Mouse (Mus musculus): ENCODE data around the gene Vps37b. TPM values are rescaled to one million over a fixed set of nuclear protein-coding genes. Genes with fewer than 3 reads are reported as not detected.
A peak's percentile ranks its signal among the peaks of the same experiment; 100 is the strongest.

Vps37b gene
- 41.7 and 47.5 TPM in 2 replicates for polyA plus RNA-seq (2012; rRNA removed)

DNA sequence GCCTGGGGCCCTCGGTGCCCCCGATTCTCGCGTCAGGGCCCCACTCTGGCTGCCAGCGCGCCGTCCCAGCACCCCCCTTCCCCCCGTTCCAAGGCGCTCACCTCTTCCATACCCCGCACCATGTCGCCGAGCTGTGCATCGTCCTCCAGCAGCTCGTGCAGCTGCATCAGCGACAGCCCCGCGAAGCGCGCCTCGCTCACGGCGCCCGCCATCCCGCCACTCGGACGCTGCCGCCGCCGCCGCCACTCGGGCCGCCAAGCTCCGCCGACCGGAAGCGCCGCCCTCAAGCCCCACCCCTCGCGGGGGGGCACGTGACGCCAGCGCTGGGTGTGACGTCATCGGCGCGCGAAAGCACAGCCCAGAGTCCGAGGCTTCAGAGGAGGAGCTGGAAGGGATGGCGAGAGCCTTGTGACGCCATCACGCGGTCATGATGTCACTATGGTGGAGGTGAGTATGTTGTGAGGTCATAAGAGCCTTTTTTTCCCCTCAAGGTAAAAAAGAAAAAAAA lies at the start of gene Vps37b:
Gene Vps37b, minus strand, starts transcription at position 270 of the 508 bp plus-strand sequence.
- H3K4me3 ChIP-seq (replicated peaks; ENCODE audit: insufficient read depth, low read depth, low read length) = peak within 1 kb of the TSS; percentile 93
- H3K27me3 ChIP-seq (ENCODE audit: control insufficient read depth, insufficient read depth, low read length) = no peaks in the 10 kb centered on the region
- DNase-seq = peak; percentile 92 to 94
- WGBS = under 1% methylated on average over 52 of the region's 52 CpGs
- H3K4me1 ChIP-seq (ENCODE audit: control insufficient read depth, insufficient read depth, low read length) = peaks cover 15% of the 10 kb centered on the region
- TF ChIP-seq CTCF (IDR thresholded peaks at IDR 0.05; ENCODE audit: borderline replicate concordance, insufficient read depth, low read depth, low read length) = no peak
- peak; percentile 88 for TF ChIP-seq POLR2A (IDR thresholded peaks at IDR 0.05; ENCODE audit: borderline replicate concordance, insufficient read depth, low read length)
- peak within 1 kb of the TSS; percentile 86 for H3K27ac ChIP-seq (ENCODE audit: insufficient read depth, low read length)

DNA sequence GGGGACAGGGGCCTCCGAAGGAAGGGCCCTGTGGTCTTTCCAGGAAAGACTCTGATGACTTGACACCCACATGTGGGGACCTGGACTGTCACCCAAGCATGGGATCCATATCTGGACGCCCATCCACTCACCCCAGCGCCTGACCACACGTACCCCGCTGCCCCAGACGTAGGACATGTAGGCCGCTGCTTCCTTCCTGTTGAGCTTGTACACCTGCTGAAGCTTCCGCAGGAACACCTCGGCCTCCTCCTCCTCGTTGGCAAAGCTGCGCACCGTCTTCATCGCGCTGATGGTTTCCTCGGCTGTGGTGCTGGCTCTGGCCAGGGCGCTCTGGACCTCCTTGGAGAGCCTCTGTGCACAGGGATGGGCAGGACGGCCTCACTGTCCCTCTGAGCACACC lies 47.8 kb upstream of the Vps37b start:
- no peaks in the 10 kb centered on the region for H3K27me3 ChIP-seq (ENCODE audit: control insufficient read depth, insufficient read depth, low read length)
- H3K4me3 ChIP-seq (replicated peaks; ENCODE audit: insufficient read depth, low read depth, low read length) = no peak overlapping the region
- 89% methylated on average over 17 of the region's 17 CpGs for WGBS
- TF ChIP-seq POLR2A (IDR thresholded peaks at IDR 0.05; ENCODE audit: borderline replicate concordance, insufficient read depth, low read length) (no peak), CTCF (IDR thresholded peaks at IDR 0.05; ENCODE audit: borderline replicate concordance, insufficient read depth, low read depth, low read length) (no peak)
- H3K27ac ChIP-seq (ENCODE audit: insufficient read depth, low read length) = no peak overlapping the region
- no peak for DNase-seq
- peaks cover 16% of the 10 kb centered on the region for H3K4me1 ChIP-seq (ENCODE audit: control insufficient read depth, insufficient read depth, low read length)

DNA sequence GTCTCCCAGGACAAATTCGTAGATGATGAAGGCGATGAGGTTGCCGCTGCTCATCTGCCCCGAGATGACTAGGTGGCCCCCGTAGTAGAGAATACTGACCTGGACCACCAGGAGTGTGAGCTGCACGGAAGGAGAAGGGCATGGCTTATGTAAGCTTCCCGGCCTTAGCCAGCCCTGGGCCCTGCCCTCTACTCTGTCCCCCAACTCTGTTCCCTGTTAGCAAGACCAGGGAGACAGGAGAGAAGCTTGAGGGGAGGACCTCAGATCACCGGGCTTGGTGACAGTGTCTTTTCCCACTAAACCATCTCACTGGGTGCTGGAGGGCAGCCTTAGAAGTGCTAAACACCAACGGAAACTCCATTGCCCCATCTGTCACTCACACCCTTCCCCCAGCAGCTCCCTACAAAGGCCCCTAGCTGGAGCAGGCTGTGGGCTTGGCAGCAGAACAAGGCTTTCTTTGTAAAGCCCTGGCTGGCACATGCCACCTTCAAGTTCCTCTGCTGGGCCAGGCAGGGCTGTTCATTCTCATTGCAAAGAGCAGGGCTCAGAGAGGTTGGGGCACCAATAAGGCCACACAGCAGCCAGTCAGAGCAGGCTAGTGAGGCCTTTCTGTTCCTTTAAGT lies 46.8 kb upstream of the Vps37b start:
- Histone ChIP-seq H3K4me1 (ENCODE audit: control insufficient read depth, insufficient read depth, low read length) (peaks cover 16% of the 10 kb centered on the region), H3K27ac (ENCODE audit: insufficient read depth, low read length) (no peak overlapping the region), H3K27me3 (ENCODE audit: control insufficient read depth, insufficient read depth, low read length) (no peaks in the 10 kb centered on the region), H3K4me3 (replicated peaks; ENCODE audit: insufficient read depth, low read depth, low read length) (no peak overlapping the region)
- TF ChIP-seq POLR2A (IDR thresholded peaks at IDR 0.05; ENCODE audit: borderline replicate concordance, insufficient read depth, low read length) (no peak), CTCF (IDR thresholded peaks at IDR 0.05; ENCODE audit: borderline replicate concordance, insufficient read depth, low read depth, low read length) (no peak)
- peak; percentile 53 to 72 for DNase-seq
- WGBS = 36% methylated on average over 9 of the region's 9 CpGs

DNA sequence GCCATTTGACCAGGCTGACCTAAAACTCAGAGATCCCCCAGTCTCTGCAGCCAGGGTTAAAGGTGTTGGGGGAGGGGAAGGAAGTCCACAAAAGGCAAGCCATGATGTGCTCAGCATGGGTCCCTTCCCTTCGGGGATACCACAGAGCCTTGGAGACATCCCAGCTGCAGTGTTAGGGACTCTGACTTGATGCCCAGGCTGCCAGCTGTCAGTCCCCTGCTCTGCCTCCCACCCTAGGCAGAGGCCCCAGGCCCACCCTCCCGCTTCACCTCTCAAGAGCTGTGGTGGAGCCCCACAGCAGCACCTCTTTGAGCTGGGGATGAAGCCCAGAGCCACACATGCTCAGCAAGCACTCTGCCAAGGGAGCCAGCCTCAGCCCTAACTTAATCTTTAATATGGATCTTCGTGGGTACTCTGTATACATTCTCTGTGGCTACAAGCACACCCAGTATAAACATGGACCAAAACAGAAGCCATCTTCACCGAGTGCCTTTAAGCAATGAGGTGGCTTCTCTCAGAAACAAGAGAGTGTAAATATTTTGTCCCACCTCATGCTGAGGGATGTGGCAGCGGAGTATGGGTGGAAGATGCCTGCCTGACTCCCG lies 45.9 kb upstream of the Vps37b start:
- no peaks in the 10 kb centered on the region for H3K27me3 ChIP-seq (ENCODE audit: control insufficient read depth, insufficient read depth, low read length)
- H3K4me3 ChIP-seq (replicated peaks; ENCODE audit: insufficient read depth, low read depth, low read length) = no peak overlapping the region
- DNase-seq = no peak
- no peak overlapping the region for H3K27ac ChIP-seq (ENCODE audit: insufficient read depth, low read length)
- TF ChIP-seq POLR2A (IDR thresholded peaks at IDR 0.05; ENCODE audit: borderline replicate concordance, insufficient read depth, low read length) = no peak
- TF ChIP-seq CTCF (IDR thresholded peaks at IDR 0.05; ENCODE audit: borderline replicate concordance, insufficient read depth, low read depth, low read length) = no peak
- WGBS = 63% methylated on average over 6 of the region's 6 CpGs
- H3K4me1 ChIP-seq (ENCODE audit: control insufficient read depth, insufficient read depth, low read length) = peaks cover 16% of the 10 kb centered on the region

DNA sequence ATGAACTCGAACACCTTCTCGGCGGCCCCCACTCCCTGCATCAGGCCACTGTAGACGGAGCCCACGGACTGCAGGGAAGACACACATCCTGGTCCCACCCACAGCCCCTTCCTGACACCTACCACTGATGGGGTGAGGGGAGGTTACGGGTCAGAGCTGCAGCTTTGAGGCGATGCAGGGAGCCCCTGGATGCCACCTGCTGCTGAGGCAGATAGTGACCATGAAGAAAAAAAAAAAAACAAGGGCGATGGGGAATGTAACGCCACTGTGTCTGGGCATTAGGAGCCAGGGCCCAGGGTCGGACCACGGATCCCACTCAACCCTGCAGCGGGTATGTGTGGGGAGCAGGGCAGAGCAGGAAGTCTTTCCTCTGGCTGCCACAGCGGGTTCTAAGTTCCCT lies 45.2 kb upstream of the Vps37b start:
- TF ChIP-seq CTCF (IDR thresholded peaks at IDR 0.05; ENCODE audit: borderline replicate concordance, insufficient read depth, low read depth, low read length) (no peak), POLR2A (IDR thresholded peaks at IDR 0.05; ENCODE audit: borderline replicate concordance, insufficient read depth, low read length) (no peak)
- no peaks in the 10 kb centered on the region for H3K27me3 ChIP-seq (ENCODE audit: control insufficient read depth, insufficient read depth, low read length)
- peaks cover 16% of the 10 kb centered on the region for H3K4me1 ChIP-seq (ENCODE audit: control insufficient read depth, insufficient read depth, low read length)
- no peak overlapping the region for H3K4me3 ChIP-seq (replicated peaks; ENCODE audit: insufficient read depth, low read depth, low read length)
- 75% methylated on average over 13 of the region's 13 CpGs for WGBS
- no peak for DNase-seq
- H3K27ac ChIP-seq (ENCODE audit: insufficient read depth, low read length) = no peak overlapping the region

DNA sequence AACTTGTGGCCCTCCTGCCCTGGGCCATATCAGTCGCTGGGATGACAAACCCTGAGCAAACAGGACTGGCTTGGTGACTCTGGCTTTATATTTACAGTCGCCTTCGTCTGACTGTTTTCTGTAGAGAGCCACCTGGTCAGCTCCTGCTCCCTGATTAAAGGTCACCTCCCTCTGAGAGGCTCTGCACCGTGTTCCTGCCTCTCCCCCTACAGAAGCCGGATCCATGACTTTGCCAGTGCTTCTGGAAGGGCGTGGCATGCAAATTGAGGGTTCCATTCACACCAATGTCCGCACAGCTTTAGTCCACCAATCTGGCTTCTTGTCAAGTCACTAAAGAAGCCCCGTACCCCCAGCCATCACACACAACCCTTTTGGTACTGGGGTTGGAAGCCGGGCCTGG lies 44.5 kb upstream of the Vps37b start:
- Histone ChIP-seq H3K4me1 (ENCODE audit: control insufficient read depth, insufficient read depth, low read length) (peaks cover 21% of the 10 kb centered on the region), H3K27me3 (ENCODE audit: control insufficient read depth, insufficient read depth, low read length) (no peaks in the 10 kb centered on the region), H3K27ac (ENCODE audit: insufficient read depth, low read length) (no peak overlapping the region), H3K4me3 (replicated peaks; ENCODE audit: insufficient read depth, low read depth, low read length) (no peak overlapping the region)
- DNase-seq = no peak
- TF ChIP-seq CTCF (IDR thresholded peaks at IDR 0.05; ENCODE audit: borderline replicate concordance, insufficient read depth, low read depth, low read length) (no peak), POLR2A (IDR thresholded peaks at IDR 0.05; ENCODE audit: borderline replicate concordance, insufficient read depth, low read length) (no peak)
- 43% methylated on average over 9 of the region's 9 CpGs for WGBS

DNA sequence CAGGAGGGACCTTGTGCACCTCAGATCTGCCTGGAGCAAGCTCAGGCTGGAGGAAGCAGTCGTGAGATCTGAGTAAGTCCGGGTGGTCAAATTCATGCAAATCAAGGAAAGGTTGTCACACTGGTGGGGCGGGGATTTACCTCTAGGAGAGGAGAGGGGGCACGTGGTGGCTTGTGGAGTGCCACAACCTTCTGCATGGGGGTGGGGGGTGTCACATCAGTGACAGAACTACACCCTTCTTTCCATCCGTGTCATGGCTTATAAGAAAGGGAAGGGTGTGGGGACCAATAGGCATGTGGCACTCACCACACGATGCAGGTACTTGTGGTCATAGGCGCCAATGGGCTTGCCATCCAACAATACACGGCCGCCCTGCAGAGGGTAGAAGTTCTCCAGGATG lies 43.6 kb upstream of the Vps37b start:
- TF ChIP-seq POLR2A (IDR thresholded peaks at IDR 0.05; ENCODE audit: borderline replicate concordance, insufficient read depth, low read length) (no peak), CTCF (IDR thresholded peaks at IDR 0.05; ENCODE audit: borderline replicate concordance, insufficient read depth, low read depth, low read length) (no peak)
- H3K4me3 ChIP-seq (replicated peaks; ENCODE audit: insufficient read depth, low read depth, low read length) = no peak overlapping the region
- WGBS = 79% methylated on average over 9 of the region's 9 CpGs

DNA sequence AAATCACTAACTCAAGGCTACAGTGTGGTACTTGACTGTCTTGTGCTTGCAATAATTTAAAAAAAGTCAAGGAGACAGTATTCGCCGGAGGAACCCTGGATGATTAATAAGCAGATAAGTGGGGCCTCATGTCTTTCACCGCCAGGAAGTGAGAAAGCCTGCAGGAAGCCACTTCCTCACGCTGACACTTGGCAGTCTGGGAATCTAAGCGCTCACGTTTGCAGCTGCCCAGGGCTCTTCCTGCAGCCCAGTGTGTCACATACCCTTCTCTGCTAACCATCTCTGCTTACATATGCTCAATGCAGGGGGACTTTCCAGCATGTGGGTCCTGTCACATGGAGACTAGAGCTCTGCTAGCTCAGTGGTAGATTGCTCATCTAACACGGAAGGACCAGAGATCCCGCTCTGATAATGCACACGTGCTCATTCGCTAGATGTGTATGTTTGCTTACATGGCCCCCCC lies 42.8 kb upstream of the Vps37b start:
- DNase-seq = no peak
- no peak overlapping the region for H3K27ac ChIP-seq (ENCODE audit: insufficient read depth, low read length)
- H3K27me3 ChIP-seq (ENCODE audit: control insufficient read depth, insufficient read depth, low read length) = no peaks in the 10 kb centered on the region
- 55% methylated on average over 10 of the region's 10 CpGs for WGBS
- no peak for TF ChIP-seq POLR2A (IDR thresholded peaks at IDR 0.05; ENCODE audit: borderline replicate concordance, insufficient read depth, low read length)
- no peak for TF ChIP-seq CTCF (IDR thresholded peaks at IDR 0.05; ENCODE audit: borderline replicate concordance, insufficient read depth, low read depth, low read length)
- H3K4me3 ChIP-seq (replicated peaks; ENCODE audit: insufficient read depth, low read depth, low read length) = no peak overlapping the region
- H3K4me1 ChIP-seq (ENCODE audit: control insufficient read depth, insufficient read depth, low read length) = peaks cover 21% of the 10 kb centered on the region

More for the DNA sequence above, 43.6 kb upstream of the Vps37b start:
- no peak for DNase-seq
- Histone ChIP-seq H3K4me1 (ENCODE audit: control insufficient read depth, insufficient read depth, low read length) (peaks cover 21% of the 10 kb centered on the region), H3K27ac (ENCODE audit: insufficient read depth, low read length) (no peak overlapping the region), H3K27me3 (ENCODE audit: control insufficient read depth, insufficient read depth, low read length) (no peaks in the 10 kb centered on the region)
